Comparison of ENCODE assay signal across 28 mouse cellular contexts in genomic region chr7:45185921-45186320, GRCm38 (mm10). TPM values are rescaled to one million over a fixed set of nuclear protein-coding genes. Genes with fewer than 3 reads are reported as not detected.
DNase-seq lines count a peak whose midpoint lies in the region; ATAC-seq and TF ChIP-seq lines count a peak whose summit lies in the region.
"Had no signal": no experiment of that assay in that cellular context is flagged by ENCODE, and none has a peak within 500 bp of the region (broad histone marks: within the 10 kb centered on the region; RNA-seq: fewer than 3 reads in every experiment).

No protein-coding gene starts in this region.

- no peak for TF ChIP-seq CTCF in hindbrain, postnatal 0 days (IDR thresholded peaks at IDR 0.05; ENCODE audit: low read depth)

- no peak overlapping the region for H3K4me3 ChIP-seq in hindbrain, embryonic 10.5 days
- no peak overlapping the region for H3K4me3 ChIP-seq in hindbrain, postnatal 0 days (ENCODE audit: low read length)
- H3K4me3 ChIP-seq in limb, embryonic 10.5 days = no peak overlapping the region
- H3K4me3 ChIP-seq: forebrain, embryonic 13.5 days; forebrain, embryonic 15.5 days had no signal

- no peak overlapping the region for H3K4me2 ChIP-seq in hindbrain, postnatal 0 days (ENCODE audit: low read depth, low read length)
- H3K4me2 ChIP-seq: forebrain, embryonic 13.5 days; forebrain, embryonic 15.5 days had no signal

- H3K27me3 ChIP-seq in hindbrain, embryonic 10.5 days (ENCODE audit: insufficient read depth, poor library complexity, severe bottlenecking) = peaks cover 97% of the 10 kb centered on the region
- H3K27me3 ChIP-seq in hindbrain, postnatal 0 days (ENCODE audit: insufficient read depth, low read length) = peaks cover 37% of the 10 kb centered on the region
- H3K27me3 ChIP-seq in limb, embryonic 10.5 days (ENCODE audit: low read depth, poor library complexity, severe bottlenecking) = peaks cover 100% of the 10 kb centered on the region

- no peaks in the 10 kb centered on the region for H3K9me3 ChIP-seq in hindbrain, embryonic 10.5 days
- no peaks in the 10 kb centered on the region for H3K9me3 ChIP-seq in hindbrain, postnatal 0 days (ENCODE audit: low read length)
- H3K9me3 ChIP-seq in limb, embryonic 10.5 days (replicated peaks) = no peaks in the 10 kb centered on the region
- H3K9me3 ChIP-seq: forebrain, embryonic 13.5 days; forebrain, embryonic 15.5 days had no signal

- H3K27ac ChIP-seq in hindbrain, embryonic 10.5 days = 0 out of 2 replicates have a peak overlapping the region, but pooled peaks have one; percentile 20
- no peak overlapping the region for H3K27ac ChIP-seq in hindbrain, postnatal 0 days
- peak overlapping the region; percentile 76 for H3K27ac ChIP-seq in limb, embryonic 10.5 days
- H3K27ac ChIP-seq: forebrain, embryonic 13.5 days; forebrain, embryonic 15.5 days had no signal

- DNase-seq in hindbrain, embryonic 10.5 days (ENCODE audit: low spot score) = no peak
- no peak for DNase-seq in hindbrain, postnatal 0 days (ENCODE audit: low spot score)
- no peak for DNase-seq in limb, embryonic 10.5 days (ENCODE audit: low spot score)
- DNase-seq in retina, embryonic 14.5 days (ENCODE audit: low spot score) = peak; percentile 53
- DNase-seq in right cerebral cortex, postnatal 14 days = no peak
- no peak for DNase-seq in left cerebral cortex, adult 18-20 months (ENCODE audit: low spot score in 2 of 2)
- DNase-seq in kidney, adult 18-20 months = no peak
- DNase-seq: adrenal gland, adult 8-10 months; adrenal gland, postnatal 14 days; adrenal gland, postnatal 36 days; cerebellum, adult 11-12 months; cerebellum, adult 9-10 months; cerebellum, postnatal 10 days; cerebellum, postnatal 25 days; forebrain, postnatal 0 days had no signal

- H3K36me3 ChIP-seq in hindbrain, embryonic 10.5 days = no peaks in the 10 kb centered on the region
- H3K36me3 ChIP-seq in hindbrain, postnatal 0 days (ENCODE audit: insufficient read depth, low read length) = no peaks in the 10 kb centered on the region
- no peaks in the 10 kb centered on the region for H3K36me3 ChIP-seq in limb, embryonic 10.5 days
- H3K36me3 ChIP-seq: forebrain, embryonic 15.5 days had no signal

- WGBS in hindbrain, embryonic 10.5 days = 68% methylated on average over 7 of the region's 7 CpGs
- WGBS in hindbrain, postnatal 0 days = 65% methylated on average over 7 of the region's 7 CpGs
- WGBS in limb, embryonic 10.5 days = 54% methylated on average over 7 of the region's 7 CpGs

- H3K4me1 ChIP-seq in hindbrain, embryonic 10.5 days (replicated peaks) = peaks cover 31% of the 10 kb centered on the region
- H3K4me1 ChIP-seq in hindbrain, postnatal 0 days (ENCODE audit: insufficient read depth, low read length) = no peaks in the 10 kb centered on the region
- H3K4me1 ChIP-seq in limb, embryonic 10.5 days = peaks cover 59% of the 10 kb centered on the region

- H3K9ac ChIP-seq in hindbrain, postnatal 0 days (replicated peaks; ENCODE audit: low read length) = no peak overlapping the region
- H3K9ac ChIP-seq: forebrain, embryonic 15.5 days; forebrain, postnatal 0 days had no signal

- ATAC-seq in hindbrain, postnatal 0 days = no peak
- ATAC-seq: activated CD4-positive, CD25-positive, alpha-beta regulatory T cell, adult 4 months; forebrain, embryonic 13.5 days; forebrain, embryonic 15.5 days; forebrain, postnatal 0 days; Patski had no signal

RNA-seq across cellular contexts. Expression of gene Pth2, which starts 5.1 kb away (rescaled TPM):
- not detected in 2 replicates for polyA plus RNA-seq in hindbrain, embryonic 10.5 days (2016; fragmentation: Nextera tagmentation; extraction: Ambion mirVana)
- not detected in 2 replicates for total RNA-seq in hindbrain, postnatal 0 days (2014; rRNA removed)
- polyA plus RNA-seq in hindbrain, postnatal 0 days (2015; fragmentation: Nextera tagmentation; extraction: Ambion mirVana) = 1.1 and 2.1 TPM in 2 replicates
- not detected in 2 replicates for polyA plus RNA-seq in limb, embryonic 10.5 days (2016; fragmentation: Nextera tagmentation; extraction: Ambion mirVana)
- not detected for total RNA-seq in left cerebral cortex, adult 18-20 months (2021)
- total RNA-seq: adrenal gland, adult 18-20 months; adrenal gland, adult 8-10 months; adrenal gland, postnatal 14 days; adrenal gland, postnatal 36 days; forebrain, postnatal 0 days; MEL had no signal
- polyA plus RNA-seq: activated CD4-positive, CD25-positive, alpha-beta regulatory T cell, adult 4 months; C2C12; cerebellum, adult 2 months; cortical plate, adult 2 months; embryonic facial prominence, embryonic 11.5 days; embryonic facial prominence, embryonic 14.5 days; forebrain, embryonic 11.5 days; forebrain, embryonic 13.5 days; forebrain, embryonic 15.5 days; Patski had no signal

RNA-seq across cellular contexts. Expression of gene Gfy, which starts 6.6 kb away (rescaled TPM):
- not detected in 2 replicates for polyA plus RNA-seq in hindbrain, embryonic 10.5 days (2016; fragmentation: Nextera tagmentation; extraction: Ambion mirVana)
- 0.36 TPM in 1 of 2 replicates, not detected in the other for total RNA-seq in hindbrain, postnatal 0 days (2014; rRNA removed)
- polyA plus RNA-seq in hindbrain, postnatal 0 days (2015; fragmentation: Nextera tagmentation; extraction: Ambion mirVana) = not detected in 2 replicates
- polyA plus RNA-seq in limb, embryonic 10.5 days (2016; fragmentation: Nextera tagmentation; extraction: Ambion mirVana) = not detected in 2 replicates
- under 1 TPM; 0.26 to 0.40 TPM for total RNA-seq in left cerebral cortex, adult 18-20 months (2021)
- total RNA-seq: adrenal gland, adult 18-20 months; adrenal gland, adult 8-10 months; adrenal gland, postnatal 14 days; adrenal gland, postnatal 36 days; ES-E14; forebrain, postnatal 0 days; MEL had no signal
- polyA plus RNA-seq: activated CD4-positive, CD25-positive, alpha-beta regulatory T cell, adult 4 months; C2C12; forebrain, embryonic 13.5 days; forebrain, embryonic 15.5 days; forebrain, postnatal 0 days; Patski had no signal

RNA-seq across cellular contexts. Expression of gene Ccdc155, which starts 18.8 kb away (rescaled TPM):
- 0.64 and 0.80 TPM in 2 replicates for polyA plus RNA-seq in hindbrain, embryonic 10.5 days (2016; fragmentation: Nextera tagmentation; extraction: Ambion mirVana)
- total RNA-seq in hindbrain, postnatal 0 days (2014; rRNA removed) = 0.10 TPM in 1 of 2 replicates, not detected in the other
- 0.46 and 0.55 TPM in 2 replicates for polyA plus RNA-seq in hindbrain, postnatal 0 days (2015; fragmentation: Nextera tagmentation; extraction: Ambion mirVana)
- polyA plus RNA-seq in limb, embryonic 10.5 days (2016; fragmentation: Nextera tagmentation; extraction: Ambion mirVana) = 0.45 and 0.68 TPM in 2 replicates
- total RNA-seq in left cerebral cortex, adult 18-20 months (2021) = 1 to 10 TPM; 4.9 to 9.7 TPM
- total RNA-seq: adrenal gland, postnatal 36 days had no signal
- polyA plus RNA-seq: C2C12 had no signal

RNA-seq across cellular contexts. Expression of gene Slc17a7, which starts 22.2 kb away (rescaled TPM):
- 0.71 and 1.2 TPM in 2 replicates for polyA plus RNA-seq in hindbrain, embryonic 10.5 days (2016; fragmentation: Nextera tagmentation; extraction: Ambion mirVana)
- 9.8 and 13.5 TPM in 2 replicates for total RNA-seq in hindbrain, postnatal 0 days (2014; rRNA removed)
- 4.2 and 4.6 TPM in 2 replicates for polyA plus RNA-seq in hindbrain, postnatal 0 days (2015; fragmentation: Nextera tagmentation; extraction: Ambion mirVana)
- polyA plus RNA-seq in limb, embryonic 10.5 days (2016; fragmentation: Nextera tagmentation; extraction: Ambion mirVana) = 0.06 TPM in 1 of 2 replicates, not detected in the other
- 1,000 to 10,000 TPM; 1,307 TPM for total RNA-seq in left cerebral cortex, adult 18-20 months (2021)
- polyA plus RNA-seq: activated CD4-positive, CD25-positive, alpha-beta regulatory T cell, adult 4 months had no signal

RNA-seq across cellular contexts. Expression of gene Dkkl1, which starts 26.0 kb away (rescaled TPM):
- polyA plus RNA-seq in hindbrain, embryonic 10.5 days (2016; fragmentation: Nextera tagmentation; extraction: Ambion mirVana) = 1.8 and 2.1 TPM in 2 replicates
- total RNA-seq in hindbrain, postnatal 0 days (2014; rRNA removed) = 15.7 and 18.3 TPM in 2 replicates
- 24.0 and 25.4 TPM in 2 replicates for polyA plus RNA-seq in hindbrain, postnatal 0 days (2015; fragmentation: Nextera tagmentation; extraction: Ambion mirVana)
- polyA plus RNA-seq in limb, embryonic 10.5 days (2016; fragmentation: Nextera tagmentation; extraction: Ambion mirVana) = 0.21 and 0.41 TPM in 2 replicates
- total RNA-seq in left cerebral cortex, adult 18-20 months (2021) = 10 to 100 TPM; 33.6 to 38.3 TPM
- total RNA-seq: adrenal gland, adult 18-20 months; adrenal gland, adult 8-10 months; adrenal gland, postnatal 14 days; adrenal gland, postnatal 36 days had no signal
- polyA plus RNA-seq: Patski had no signal
